Mouse (Mus musculus): Measurements from ENCODE around the gene Med4. TPM values are rescaled to one million over a fixed set of nuclear protein-coding genes. Genes with fewer than 3 reads are reported as not detected.

Gene Med4
- polyA plus RNA-seq, 1 experiment: not detected

DNA sequence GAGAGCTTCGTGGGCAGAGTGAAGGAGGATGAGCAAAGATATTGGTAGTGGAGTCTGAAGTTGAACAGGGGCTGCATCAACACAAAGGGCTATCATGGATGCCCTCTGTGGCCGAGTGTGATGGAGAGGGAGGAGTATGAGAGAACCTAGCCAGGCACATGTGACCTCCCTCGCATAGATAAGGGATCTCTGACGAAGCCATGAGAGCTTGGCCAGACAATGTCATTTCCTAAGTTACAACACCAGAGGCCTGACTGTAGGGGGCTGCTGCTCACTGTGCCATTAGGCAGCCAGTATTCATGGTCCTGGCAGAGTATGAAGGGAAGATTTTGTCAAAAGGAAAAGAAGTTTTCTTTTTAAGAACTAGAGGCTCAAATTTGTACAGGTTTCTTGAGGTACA is 37.2 kb downstream of the Med4 start:
- WGBS: 62% methylated on average over 4 of the region's 4 CpGs
- TF ChIP-seq POLR2A (IDR thresholded peaks at IDR 0.05; ENCODE audit: insufficient read depth, low read depth, low read length) (no peak), CTCF (IDR thresholded peaks at IDR 0.05; ENCODE audit: insufficient read depth, low read depth, low read length) (no peak)
- H3K4me3 ChIP-seq (ENCODE audit: insufficient read depth, low read depth, low read length): no peak overlapping the region

GRCm38 (mm10) chr14:73548051-73548450 is 38.2 kb downstream of the Med4 start, which contains the start of gene Nudt15:
TSS of gene Nudt15 (minus strand) at chr14:73548242.
- WGBS: 91% methylated on average over 3 of the region's 3 CpGs
- Histone ChIP-seq H3K4me3 (ENCODE audit: insufficient read depth, low read depth, low read length) (no peak within 1 kb of the TSS), H3K4me1 (ENCODE audit: control insufficient read depth, insufficient read depth, low read length) (peaks cover 2% of the 10 kb centered on the region), H3K27ac (ENCODE audit: insufficient read depth, low read depth, low read length) (no peak within 1 kb of the TSS)
- TF ChIP-seq CTCF (IDR thresholded peaks at IDR 0.05; ENCODE audit: insufficient read depth, low read depth, low read length) (no peak), POLR2A (IDR thresholded peaks at IDR 0.05; ENCODE audit: insufficient read depth, low read depth, low read length) (no peak)

More for the DNA sequence above, 37.2 kb downstream of the Med4 start:
- H3K4me1 ChIP-seq (ENCODE audit: control insufficient read depth, insufficient read depth, low read length): peaks cover under 1% of the 10 kb centered on the region
- H3K27ac ChIP-seq (ENCODE audit: insufficient read depth, low read depth, low read length): no peak overlapping the region

DNA sequence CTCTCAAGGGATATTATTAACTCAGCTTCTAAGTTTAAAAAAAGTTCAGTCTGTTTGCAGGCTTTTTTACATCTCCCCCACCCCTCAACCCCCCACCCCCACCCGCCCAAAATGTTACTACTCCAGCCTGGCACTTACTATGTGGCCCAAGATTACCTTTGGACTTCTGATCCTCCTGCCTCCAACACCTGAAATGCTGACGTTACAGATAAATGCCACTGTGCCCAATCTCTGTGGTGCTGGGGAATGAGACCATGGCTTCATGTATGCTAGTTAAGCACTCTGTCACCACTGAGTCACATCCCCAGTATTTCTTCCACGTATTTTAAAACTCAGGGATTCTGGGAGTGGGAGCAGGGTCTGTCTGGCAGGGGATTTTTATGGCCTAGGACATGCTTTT is 40.5 kb downstream of the Med4 start:
- H3K4me3 ChIP-seq (ENCODE audit: insufficient read depth, low read depth, low read length): no peak overlapping the region
- peaks cover 2% of the 10 kb centered on the region for H3K4me1 ChIP-seq (ENCODE audit: control insufficient read depth, insufficient read depth, low read length)
- TF ChIP-seq POLR2A (IDR thresholded peaks at IDR 0.05; ENCODE audit: insufficient read depth, low read depth, low read length) (no peak), CTCF (IDR thresholded peaks at IDR 0.05; ENCODE audit: insufficient read depth, low read depth, low read length) (no peak)
- no peak overlapping the region for H3K27ac ChIP-seq (ENCODE audit: insufficient read depth, low read depth, low read length)
- WGBS: 49% methylated on average over 3 of the region's 3 CpGs

DNA sequence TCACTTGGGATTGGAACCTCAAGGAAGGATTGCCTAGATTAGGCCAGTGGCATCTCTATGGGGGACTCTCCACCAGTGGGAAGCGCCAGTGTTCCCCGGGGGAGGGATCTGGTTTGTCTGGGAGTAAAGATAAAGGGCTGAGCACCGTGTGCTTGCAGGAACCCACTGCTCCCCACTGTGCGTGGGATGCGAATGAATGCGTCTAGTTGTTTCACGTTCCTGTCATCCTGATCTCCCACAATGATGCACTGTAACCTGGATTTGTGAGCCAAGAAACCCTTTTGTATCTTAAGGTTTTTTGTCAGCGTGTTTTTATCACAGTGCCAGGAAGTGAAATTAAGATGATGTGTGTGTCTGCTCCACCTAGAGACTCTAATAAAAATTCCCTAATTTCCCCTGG is 40.9 kb downstream of the Med4 start:
- no peak for TF ChIP-seq CTCF (IDR thresholded peaks at IDR 0.05; ENCODE audit: insufficient read depth, low read depth, low read length)
- TF ChIP-seq POLR2A (IDR thresholded peaks at IDR 0.05; ENCODE audit: insufficient read depth, low read depth, low read length): no peak
- WGBS: 19% methylated on average over 8 of the region's 8 CpGs
- H3K4me3 ChIP-seq (ENCODE audit: insufficient read depth, low read depth, low read length): no peak overlapping the region
- no peak overlapping the region for H3K27ac ChIP-seq (ENCODE audit: insufficient read depth, low read depth, low read length)
- peaks cover 2% of the 10 kb centered on the region for H3K4me1 ChIP-seq (ENCODE audit: control insufficient read depth, insufficient read depth, low read length)

GRCm38 (mm10) chr14:73551164-73551563 is 41.3 kb downstream of the Med4 start:
- 80% methylated on average over 6 of the region's 6 CpGs for WGBS
- TF ChIP-seq CTCF (IDR thresholded peaks at IDR 0.05; ENCODE audit: insufficient read depth, low read depth, low read length) (no peak), POLR2A (IDR thresholded peaks at IDR 0.05; ENCODE audit: insufficient read depth, low read depth, low read length) (no peak)
- H3K27ac ChIP-seq (ENCODE audit: insufficient read depth, low read depth, low read length): no peak overlapping the region
- H3K4me1 ChIP-seq (ENCODE audit: control insufficient read depth, insufficient read depth, low read length): peaks cover 4% of the 10 kb centered on the region
- H3K4me3 ChIP-seq (ENCODE audit: insufficient read depth, low read depth, low read length): no peak overlapping the region

- peak overlapping the region; percentile 93 for H3K4me3 ChIP-seq (ENCODE audit: insufficient read depth, low read depth, low read length)
- peaks cover 6% of the 10 kb centered on the region for H3K4me1 ChIP-seq (ENCODE audit: control insufficient read depth, insufficient read depth, low read length)
- 3% methylated on average over 61 of the region's 61 CpGs for WGBS
- TF ChIP-seq CTCF (IDR thresholded peaks at IDR 0.05; ENCODE audit: insufficient read depth, low read depth, low read length) (no peak), POLR2A (IDR thresholded peaks at IDR 0.05; ENCODE audit: insufficient read depth, low read depth, low read length) (peak; percentile 81)
- no peak overlapping the region for H3K27ac ChIP-seq (ENCODE audit: insufficient read depth, low read depth, low read length)
These were observed 42.7 kb downstream of the Med4 start for GRCm38 (mm10) chr14:73552341-73553121.

DNA sequence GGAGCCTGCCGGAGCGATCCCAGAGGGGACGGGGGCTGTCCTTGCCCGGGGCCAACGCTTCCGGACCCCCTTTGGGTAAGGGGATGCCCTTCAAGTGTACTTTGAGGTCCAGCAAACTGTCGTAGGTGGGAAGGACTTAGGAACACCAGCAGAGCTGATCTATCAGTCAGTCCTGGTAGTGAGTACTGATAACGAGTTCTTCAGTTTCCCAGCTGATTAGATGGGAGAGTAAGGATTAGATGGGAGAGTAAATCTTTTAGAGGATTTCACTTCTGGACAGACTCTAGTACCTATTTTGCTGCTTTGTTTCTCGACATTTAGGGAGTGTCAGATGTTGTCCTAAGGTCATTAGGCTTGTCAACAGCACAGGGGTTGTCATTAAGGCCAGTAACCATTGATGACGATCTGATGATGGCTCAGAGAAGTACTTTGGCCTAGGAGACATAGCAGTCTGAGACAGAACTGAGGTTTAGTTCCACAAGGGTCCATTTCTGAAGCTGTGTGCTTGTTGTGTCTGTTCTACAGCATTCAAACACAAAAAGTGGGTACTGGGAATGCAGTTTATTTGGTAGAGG is 43.4 kb downstream of the Med4 start:
- under 1% methylated on average over 10 of the region's 10 CpGs for WGBS
- Histone ChIP-seq H3K4me3 (ENCODE audit: insufficient read depth, low read depth, low read length) (peak overlapping the region; percentile 93), H3K27ac (ENCODE audit: insufficient read depth, low read depth, low read length) (no peak overlapping the region), H3K4me1 (ENCODE audit: control insufficient read depth, insufficient read depth, low read length) (peaks cover 6% of the 10 kb centered on the region)
- TF ChIP-seq CTCF (IDR thresholded peaks at IDR 0.05; ENCODE audit: insufficient read depth, low read depth, low read length) (no peak), POLR2A (IDR thresholded peaks at IDR 0.05; ENCODE audit: insufficient read depth, low read depth, low read length) (no peak)

Other genes with a start within 250 kb of the Med4 start
- 65.2 TPM in 1 of 2 replicates, not detected in the other for gene Rb1, start 184.2 kb upstream of the Med4 start, polyA plus RNA-seq (2012; ENCODE audit: insufficient read depth, insufficient read length, low replicate concordance, missing spikeins)
- 469 and 510 TPM in 2 replicates for gene Itm2b, start 124.7 kb upstream of the Med4 start, polyA plus RNA-seq (2012; ENCODE audit: insufficient read depth, insufficient read length, low replicate concordance, missing spikeins)
- gene Sucla2, start 15.3 kb downstream of the Med4 start, polyA plus RNA-seq (2012; ENCODE audit: insufficient read depth, insufficient read length, low replicate concordance, missing spikeins): 392 TPM in 1 of 2 replicates, not detected in the other
- not detected in 2 replicates for gene Nudt15, start 38.2 kb downstream of the Med4 start, polyA plus RNA-seq (2012; ENCODE audit: insufficient read depth, insufficient read length, low replicate concordance, missing spikeins)
- not detected in 2 replicates for gene Gm21750, start 151.2 kb downstream of the Med4 start, polyA plus RNA-seq (2012; ENCODE audit: insufficient read depth, insufficient read length, low replicate concordance, missing spikeins)